Mouse (Mus musculus) cerebellum, adult 2 months (tissue): ENCODE measurements around the gene G6pdx.

Source experiments
- CTCF ChIP-seq: fragments of 200-500 bp; IDR thresholded peaks from 2 replicates; pipeline ENCODE4 v1.5.1; 2011; ENCODE audit warnings: low read depth, mild to moderate bottlenecking, control low read depth, low read length, moderate library complexity, borderline replicate concordance; ENCODE audit not compliant: insufficient read depth
- POLR2A ChIP-seq: fragments of 200-500 bp; IDR thresholded peaks from 2 replicates; pipeline ENCODE4 v1.6.1; 2011; ENCODE audit warnings: low read length, control low read depth, borderline replicate concordance; ENCODE audit not compliant: insufficient read depth

DNA sequence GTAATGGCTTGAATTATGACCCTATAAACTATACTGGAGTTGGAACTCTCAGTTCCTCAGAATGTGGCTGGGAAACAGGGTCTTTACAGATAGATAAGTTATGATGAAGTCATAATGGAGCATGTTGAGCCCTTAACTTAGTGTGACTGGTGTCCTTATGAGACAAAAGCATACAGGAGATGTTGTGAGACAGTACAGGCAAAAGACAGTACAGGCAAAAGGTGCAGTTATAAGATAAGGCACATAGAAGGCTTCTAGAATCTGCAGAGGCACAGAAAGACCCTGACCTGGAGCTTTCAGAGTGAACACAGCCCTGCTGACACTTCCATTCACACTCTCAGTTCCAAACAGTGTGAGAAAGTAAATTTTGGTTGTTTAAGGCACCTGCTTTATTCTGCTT is 40.8 kb downstream of the G6pdx start:
- TF ChIP-seq CTCF (no peak), POLR2A (no peak)
